Mouse (Mus musculus) embryonic facial prominence, embryonic 14.5 days (tissue): Measurements from ENCODE around the gene Loxl1. TPM values are rescaled to one million over a fixed set of nuclear protein-coding genes. Genes with fewer than 3 reads are reported as not detected.

Source experiments
- ATAC-seq: fragments of 200-750 bp; cut with Nextera tagmentation; 2 replicates; pipeline ENCODE4 v1.8.0; 2017; ENCODE audit warnings: low read depth, moderate number of reproducible peaks, moderate TSS enrichment
- DNase-seq: peaks from one replicate; pipeline ENCODE4 v3.0.0-alpha.2; 2015; ENCODE audit warnings: low spot score
- H3K27ac ChIP-seq: fragments of 300-500 bp; sonication (generic); replicated peaks from 2 replicates; pipeline ENCODE4 v1.5.1; 2014; ENCODE audit warnings: low read depth, mild to moderate bottlenecking, low read length, moderate library complexity
- H3K27me3 ChIP-seq: fragments of 300-500 bp; sonication (generic); replicated peaks from 2 replicates; pipeline ENCODE4 v1.6.1; 2014; ENCODE audit warnings: low read length; ENCODE audit not compliant: control insufficient read depth, insufficient read depth
- H3K36me3 ChIP-seq: fragments of 300-500 bp; sonication (generic); 2 replicates; pipeline ENCODE4 v1.6.1; 2014; ENCODE audit warnings: low read length, mixed read lengths; ENCODE audit not compliant: control insufficient read depth, insufficient read depth
- H3K4me1 ChIP-seq: fragments of 300-500 bp; sonication (generic); 2 replicates; pipeline ENCODE4 v1.6.1; 2014; ENCODE audit warnings: antibody characterized with exemption, low read length; ENCODE audit not compliant: control insufficient read depth, insufficient read depth
- H3K4me2 ChIP-seq: fragments of 300-500 bp; sonication (generic); 2 replicates; pipeline ENCODE4 v1.6.1; 2014; ENCODE audit warnings: low read depth, mild to moderate bottlenecking, low read length, moderate library complexity, mixed read lengths
- H3K4me3 ChIP-seq: fragments of 300-500 bp; sonication (generic); 2 replicates; pipeline ENCODE4 v1.5.1; 2014; ENCODE audit warnings: low read depth, mild to moderate bottlenecking, low read length
- H3K9ac ChIP-seq: fragments of 300-500 bp; sonication (generic); 2 replicates; pipeline ENCODE4 v1.6.1; 2014; ENCODE audit warnings: low read depth, mild to moderate bottlenecking, low read length, moderate library complexity, mixed read lengths
- H3K9me3 ChIP-seq: fragments of 300-500 bp; sonication (generic); 2 replicates; pipeline ENCODE4 v1.6.1; 2016; ENCODE audit warnings: low read length; ENCODE audit not compliant: control insufficient read depth
- WGBS: fragments of 180-500 bp; shearing (Covaris S2); extraction: QIAGEN DNeasy Blood & Tissue Kit; methylation state at CpG from one replicate; pipeline ENCODE4 v1.1.7; 2014; 5-methylcytosine and 5-hydroxymethylcytosine counted together
- polyA plus RNA-seq: library from polyadenylated mRNA; unstranded; fragments of >200 nt; fragmentation: Nextera tagmentation; extraction: Ambion mirVana; gene quantifications from 2 replicates; pipeline ENCODE4 v1.2.1, GENCODE M21; 2014

The Loxl1 gene
- polyA plus RNA-seq, 1 experiment from 2014 or later: 74.1 TPM

DNA sequence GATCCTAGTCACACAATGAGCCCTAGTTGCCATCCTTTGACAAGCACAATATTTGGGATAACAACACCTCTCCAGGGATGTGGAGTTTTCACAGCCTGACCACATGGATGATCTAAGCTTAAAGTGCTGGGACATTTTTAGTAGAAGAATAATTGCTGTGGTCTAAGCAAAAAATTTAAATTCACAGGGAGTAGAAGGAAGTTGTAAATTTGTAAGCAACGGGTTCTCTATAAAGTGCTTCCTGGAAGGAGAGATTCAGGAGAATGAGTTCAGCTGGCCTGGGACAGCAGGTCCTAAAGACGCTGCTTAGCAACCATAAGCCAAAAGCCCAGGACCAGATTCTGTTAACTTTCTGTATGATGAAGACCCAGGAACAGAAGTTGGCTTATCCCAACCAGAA, 23.1 kb downstream of the Loxl1 start:
- no peak overlapping the region for H3K9ac ChIP-seq
- peaks cover 36% of the 10 kb centered on the region; the same call in 1 of the 2 replicates for H3K36me3 ChIP-seq
- no peak overlapping the region for H3K4me3 ChIP-seq
- DNase-seq (no peak), ATAC-seq (no peak)
- H3K4me1 ChIP-seq: no peaks in the 10 kb centered on the region
- H3K27ac ChIP-seq: no peak overlapping the region
- no peaks in the 10 kb centered on the region for H3K27me3 ChIP-seq
- H3K9me3 ChIP-seq: no peaks in the 10 kb centered on the region
- WGBS: 91% methylated on average over 2 of the region's 2 CpGs
- H3K4me2 ChIP-seq: no peak overlapping the region

DNA sequence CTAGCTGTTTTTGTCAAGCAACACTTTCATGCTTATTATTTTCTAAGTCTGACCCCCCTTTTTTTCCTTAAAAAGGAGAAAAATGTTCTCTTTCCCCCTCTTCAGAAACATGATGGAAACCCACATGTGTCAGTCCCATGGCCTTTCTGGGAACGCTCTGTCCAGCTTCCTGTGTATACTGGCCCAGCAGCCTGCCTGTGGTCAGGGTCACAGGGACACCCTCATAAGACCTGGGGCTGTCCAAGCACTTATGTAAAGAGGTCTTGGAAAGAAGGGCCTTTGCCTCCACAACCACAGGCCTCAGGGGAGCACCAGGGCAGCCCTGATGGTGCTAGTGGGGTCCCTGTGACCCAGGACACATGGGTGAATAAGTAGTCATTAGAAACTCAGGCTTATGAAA, 23.9 kb downstream of the Loxl1 start:
- H3K4me3 ChIP-seq: no peak overlapping the region
- H3K4me1 ChIP-seq: no peaks in the 10 kb centered on the region
- H3K9me3 ChIP-seq: no peaks in the 10 kb centered on the region
- peaks cover 32% of the 10 kb centered on the region; the same call in 1 of the 2 replicates for H3K36me3 ChIP-seq
- H3K4me2 ChIP-seq: no peak overlapping the region
- no peak for ATAC-seq
- DNase-seq: no peak
- H3K9ac ChIP-seq: no peak overlapping the region
- 62% methylated on average over 1 of the region's 1 CpGs for WGBS
- H3K27ac ChIP-seq: no peak overlapping the region
- H3K27me3 ChIP-seq: no peaks in the 10 kb centered on the region

DNA sequence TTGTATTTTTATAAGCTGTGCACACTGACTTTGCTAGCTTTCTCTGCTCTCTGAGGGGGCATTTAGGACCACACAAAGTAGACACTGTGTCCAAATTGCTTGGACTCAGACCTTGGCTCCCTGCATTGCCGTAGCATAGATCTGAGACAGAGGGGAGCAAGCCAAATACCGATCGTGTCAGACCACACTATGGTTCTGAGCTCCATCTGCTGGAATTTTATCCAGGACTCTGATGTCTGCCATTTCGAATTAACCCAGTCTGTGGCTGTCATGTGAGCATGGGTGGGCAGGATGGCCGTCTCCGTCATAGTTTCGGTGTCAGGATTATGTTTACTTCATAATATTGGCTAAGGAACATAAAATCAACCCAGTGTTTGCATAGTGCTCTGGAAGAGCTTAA, 29.6 kb downstream of the Loxl1 start:
- H3K4me2 ChIP-seq: no peak overlapping the region
- no peak overlapping the region for H3K9ac ChIP-seq
- no peak overlapping the region for H3K4me3 ChIP-seq
- 0 out of 2 replicates have a peak, but pooled peaks cover 6% of the 10 kb centered on the region for H3K36me3 ChIP-seq
- no peak for ATAC-seq
- H3K4me1 ChIP-seq: 0 out of 2 replicates have a peak, but pooled peaks cover 5% of the 10 kb centered on the region
- DNase-seq: peak; percentile 47
- no peaks in the 10 kb centered on the region for H3K27me3 ChIP-seq
- H3K9me3 ChIP-seq: no peaks in the 10 kb centered on the region
- H3K27ac ChIP-seq: no peak overlapping the region; the same call in 1 of the 2 replicates
- 44% methylated on average over 7 of the region's 7 CpGs for WGBS

DNA sequence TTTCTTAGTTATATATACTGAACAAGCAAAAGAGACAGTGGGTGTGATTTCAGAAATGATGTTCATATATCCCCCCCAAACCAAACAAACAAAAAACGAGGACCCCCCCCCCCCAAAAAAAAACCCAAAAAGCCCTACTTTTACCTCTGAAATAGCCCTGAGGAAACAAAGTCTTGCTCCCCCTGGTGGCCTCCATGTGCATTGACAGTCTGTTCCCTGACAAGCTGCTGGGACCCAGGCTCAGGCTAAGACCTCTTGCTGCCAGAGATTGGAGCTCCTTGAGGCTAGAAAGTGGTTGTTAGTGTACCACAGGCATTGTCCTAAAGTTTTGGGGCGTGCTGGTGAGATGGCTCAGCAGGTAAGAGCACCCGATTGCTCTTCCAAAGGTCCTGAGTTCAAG, 31.4 kb downstream of the Loxl1 start:
- 52% methylated on average over 3 of the region's 3 CpGs for WGBS
- Histone ChIP-seq H3K9me3 (no peaks in the 10 kb centered on the region), H3K4me3 (no peak overlapping the region), H3K4me1 (0 out of 2 replicates have a peak, but pooled peaks cover 5% of the 10 kb centered on the region), H3K4me2 (no peak overlapping the region), H3K36me3 (no peaks in the 10 kb centered on the region), H3K27me3 (no peaks in the 10 kb centered on the region), H3K9ac (no peak overlapping the region), H3K27ac (no peak overlapping the region)
- no peak for DNase-seq
- no peak for ATAC-seq

DNA sequence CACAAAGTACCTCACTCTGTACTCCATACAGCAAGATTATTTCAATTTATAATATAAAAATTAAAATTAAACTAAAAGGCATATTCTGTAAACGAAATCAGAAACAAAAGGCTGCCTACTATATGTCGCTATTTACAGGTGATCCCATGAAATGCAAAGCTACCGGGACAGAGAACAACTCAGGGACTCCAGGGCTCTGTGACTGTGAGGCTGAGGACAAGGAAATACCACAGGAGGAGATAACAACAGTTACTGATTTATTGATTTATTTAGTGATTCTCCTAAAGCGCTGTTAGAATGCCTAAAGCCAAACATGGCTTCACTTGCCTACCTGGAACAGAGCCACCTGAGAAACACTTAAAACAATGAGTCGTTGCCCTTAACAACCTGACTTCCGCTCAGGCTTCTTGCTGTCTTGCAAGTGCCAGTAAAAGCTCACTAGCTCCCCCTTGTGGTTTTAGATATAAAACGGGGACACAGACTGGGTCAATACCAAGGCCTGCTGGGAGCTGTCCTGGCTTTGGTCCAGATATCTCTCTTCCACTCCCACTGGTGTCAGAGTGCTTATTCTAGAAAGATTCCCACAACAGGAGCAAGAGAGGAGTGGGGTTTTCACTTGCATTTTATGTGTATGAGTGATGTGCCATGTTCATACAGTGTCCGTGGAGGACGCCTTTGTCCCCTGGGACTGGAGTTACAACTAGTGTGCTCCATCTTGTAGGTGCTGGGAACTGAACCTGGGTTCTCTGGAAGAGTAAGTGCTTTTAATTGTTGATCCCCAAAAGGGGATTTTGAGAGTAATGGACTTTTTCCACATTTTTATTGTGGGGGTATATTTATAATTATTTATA, 32.5 kb downstream of the Loxl1 start:
- Histone ChIP-seq H3K4me2 (no peak overlapping the region), H3K4me1 (peaks cover 9% of the 10 kb centered on the region), H3K9ac (no peak overlapping the region), H3K4me3 (no peak overlapping the region), H3K27ac (no peak overlapping the region), H3K27me3 (no peaks in the 10 kb centered on the region), H3K36me3 (no peaks in the 10 kb centered on the region), H3K9me3 (no peaks in the 10 kb centered on the region)
- DNase-seq: peak; percentile 94
- WGBS: 34% methylated on average over 9 of the region's 9 CpGs
- ATAC-seq: peak; percentile 74

DNA sequence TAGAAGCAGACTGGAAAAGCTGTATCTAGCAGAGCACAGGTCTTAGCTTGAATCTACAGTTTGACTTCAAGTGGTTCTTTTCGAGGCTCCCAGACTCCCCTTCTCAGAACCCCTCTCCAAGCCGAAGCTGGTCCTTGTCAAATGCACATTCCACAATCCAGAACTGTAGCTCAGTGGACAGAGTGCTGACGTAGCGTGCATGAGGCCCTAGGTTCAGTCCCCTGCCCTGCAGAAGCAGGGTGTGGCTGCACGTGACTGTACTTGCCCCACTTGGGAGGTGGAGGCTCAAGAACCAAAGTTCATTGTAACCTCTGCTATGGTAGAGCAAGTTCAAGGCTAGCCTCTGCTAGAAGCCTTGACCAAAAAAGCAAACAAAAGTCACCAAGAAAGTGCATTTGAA, 33.2 kb downstream of the Loxl1 start:
- H3K4me3 ChIP-seq: no peak overlapping the region
- H3K36me3 ChIP-seq: no peaks in the 10 kb centered on the region
- H3K4me2 ChIP-seq: no peak overlapping the region
- H3K27me3 ChIP-seq: no peaks in the 10 kb centered on the region
- DNase-seq: no peak
- WGBS: 57% methylated on average over 5 of the region's 5 CpGs
- ATAC-seq: no peak
- H3K9me3 ChIP-seq: no peaks in the 10 kb centered on the region
- no peak overlapping the region for H3K27ac ChIP-seq
- H3K4me1 ChIP-seq: peaks cover 16% of the 10 kb centered on the region
- H3K9ac ChIP-seq: no peak overlapping the region

DNA sequence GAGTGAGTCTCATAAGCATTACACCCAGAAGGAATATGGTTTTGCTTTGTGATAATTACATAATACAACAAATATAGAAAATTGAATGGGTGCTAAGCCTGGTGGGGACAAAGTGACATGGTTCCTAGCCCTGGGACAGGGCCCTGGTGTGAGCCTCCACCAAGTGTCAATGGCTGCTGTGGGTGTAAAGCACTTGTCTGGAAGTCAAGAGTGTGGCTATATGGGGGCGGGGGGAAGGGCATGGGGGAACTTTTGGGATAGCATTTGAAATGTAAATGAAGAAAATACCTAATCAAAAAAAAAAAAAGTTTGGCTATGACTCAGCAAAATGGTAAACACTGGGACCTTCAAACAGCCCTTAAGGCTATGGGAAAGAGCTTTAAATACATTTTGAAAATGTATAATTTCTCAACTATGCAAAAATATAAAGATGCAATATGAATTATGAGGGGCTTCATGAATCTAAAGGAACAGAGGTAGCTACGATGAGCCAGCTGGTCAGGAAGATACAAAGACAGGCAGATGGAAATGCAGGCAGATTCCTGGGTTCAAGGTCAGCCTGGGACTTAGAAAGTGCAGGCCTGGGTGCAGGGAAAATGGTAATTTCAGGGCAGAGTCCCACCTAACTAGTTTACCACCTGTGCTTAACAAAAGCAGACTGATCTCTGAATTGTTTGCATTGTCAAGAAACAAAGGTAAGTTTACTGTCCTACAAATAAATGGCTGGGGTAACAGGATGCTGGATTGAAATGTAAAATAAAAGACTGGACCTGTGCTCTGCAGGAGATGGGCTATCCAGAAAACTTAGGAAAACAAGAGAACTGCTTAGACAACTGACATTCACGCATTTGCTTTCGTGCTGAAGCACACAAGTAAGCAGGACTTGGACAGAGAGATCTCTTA, 33.9 kb downstream of the Loxl1 start:
- Histone ChIP-seq H3K27ac (no peak overlapping the region), H3K4me1 (peaks cover 21% of the 10 kb centered on the region), H3K36me3 (no peaks in the 10 kb centered on the region), H3K4me3 (no peak overlapping the region), H3K27me3 (no peaks in the 10 kb centered on the region), H3K9ac (no peak overlapping the region), H3K4me2 (no peak overlapping the region), H3K9me3 (no peaks in the 10 kb centered on the region)
- DNase-seq: no peak
- ATAC-seq: no peak
- WGBS: 53% methylated on average over 4 of the region's 4 CpGs

DNA sequence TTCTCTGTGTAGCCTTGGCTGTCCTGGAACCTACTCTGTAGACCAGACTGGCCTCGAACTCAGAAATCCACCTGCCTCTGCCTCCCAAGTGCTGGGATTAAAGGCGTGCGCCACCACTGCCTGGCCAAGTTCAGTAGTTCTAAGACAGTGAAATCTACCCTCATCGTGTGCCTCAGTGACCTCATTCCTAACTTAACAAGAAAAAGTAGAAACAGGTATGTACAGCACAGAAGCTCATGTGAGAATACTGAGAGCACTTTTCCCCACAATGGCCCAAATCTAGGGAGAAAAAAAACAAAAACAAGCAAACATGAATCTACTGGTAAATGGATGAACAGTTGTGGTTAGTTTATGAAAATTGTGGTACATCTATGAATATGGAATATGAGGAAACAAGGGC, 34.7 kb downstream of the Loxl1 start:
- DNase-seq (no peak), ATAC-seq (no peak)
- Histone ChIP-seq H3K4me2 (no peak overlapping the region), H3K9ac (no peak overlapping the region), H3K27ac (no peak overlapping the region), H3K4me3 (no peak overlapping the region), H3K27me3 (no peaks in the 10 kb centered on the region), H3K9me3 (no peaks in the 10 kb centered on the region), H3K4me1 (peaks cover 21% of the 10 kb centered on the region), H3K36me3 (no peaks in the 10 kb centered on the region)
- WGBS: 92% methylated on average over 4 of the region's 4 CpGs
